Mouse (Mus musculus) liver, adult 2 months (tissue): ENCODE results near the gene Pgp.

Source experiments
- CTCF ChIP-seq: fragments of 200-500 bp; IDR thresholded peaks from 2 replicates; pipeline ENCODE4 v1.5.1; 2011; ENCODE audit warnings: low read depth, low read length, control low read depth
- POLR2A ChIP-seq: fragments of 200-500 bp; IDR thresholded peaks from 2 replicates; pipeline ENCODE4 v1.6.1; 2011; ENCODE audit warnings: low read length, control low read depth; ENCODE audit not compliant: insufficient read depth; ENCODE audit errors: extremely low read depth

GRCm38 (mm10) chr17:24469336-24469909 is 769 bp upstream of the Pgp start:
- TF ChIP-seq POLR2A (no peak), CTCF (no peak)
